Mouse (Mus musculus) urinary bladder, postnatal 0 days (tissue): ENCODE data around the gene Sox9. TPM values are rescaled to one million over a fixed set of nuclear protein-coding genes. Genes with fewer than 3 reads are reported as not detected.

ENCODE experiments used
- polyA plus RNA-seq: library from polyadenylated mRNA; unstranded; fragments of >200 nt; fragmentation: Nextera tagmentation; extraction: Ambion mirVana; gene quantifications from 2 replicates; pipeline ENCODE4 v1.2.1, GENCODE M21; 2015

Sox9 gene
- polyA plus RNA-seq = 1.7 and 2.2 TPM in 2 replicates

GRCm38 (mm10) chr11:112781994-112782356 lies at the start of gene Sox9:
Gene Sox9 (plus strand): TSS chr11:112782224.

